Mouse (Mus musculus): ENCODE measurements around the gene Bcl7a. TPM values are rescaled to one million over a fixed set of nuclear protein-coding genes. Genes with fewer than 3 reads are reported as not detected.

Bcl7a gene
- polyA plus RNA-seq, 1 experiment: 28.9 TPM

- Histone ChIP-seq H3K4me1 (ENCODE audit: control insufficient read depth, insufficient read depth, low read length) (no peaks in the 10 kb centered on the region), H3K4me3 (replicated peaks; ENCODE audit: insufficient read depth, low read depth, low read length) (no peak overlapping the region), H3K27me3 (ENCODE audit: control insufficient read depth, insufficient read depth, low read length) (no peaks in the 10 kb centered on the region; the same call in 1 of the 2 replicates), H3K27ac (ENCODE audit: insufficient read depth, low read length) (no peak overlapping the region)
- no peak for DNase-seq
- WGBS: 27% methylated on average over 3 of the region's 3 CpGs
- no peak for TF ChIP-seq CTCF (IDR thresholded peaks at IDR 0.05; ENCODE audit: borderline replicate concordance, insufficient read depth, low read depth, low read length)
- no peak for TF ChIP-seq POLR2A (IDR thresholded peaks at IDR 0.05; ENCODE audit: borderline replicate concordance, insufficient read depth, low read length)
Measured at GRCm38 (mm10) chr5:123388452-123388851, 44.8 kb downstream of the Bcl7a start.

GRCm38 (mm10) chr5:123390536-123391441 is 47.2 kb downstream of the Bcl7a start:
- TF ChIP-seq CTCF (IDR thresholded peaks at IDR 0.05; ENCODE audit: borderline replicate concordance, insufficient read depth, low read depth, low read length) (no peak), POLR2A (IDR thresholded peaks at IDR 0.05; ENCODE audit: borderline replicate concordance, insufficient read depth, low read length) (no peak)
- WGBS: 7% methylated on average over 16 of the region's 17 CpGs
- H3K27ac ChIP-seq (ENCODE audit: insufficient read depth, low read length): no peak overlapping the region
- peak overlapping the region; percentile 58 for H3K4me3 ChIP-seq (replicated peaks; ENCODE audit: insufficient read depth, low read depth, low read length)
- no peaks in the 10 kb centered on the region; the same call in 1 of the 2 replicates for H3K27me3 ChIP-seq (ENCODE audit: control insufficient read depth, insufficient read depth, low read length)
- H3K4me1 ChIP-seq (ENCODE audit: control insufficient read depth, insufficient read depth, low read length): peaks cover 5% of the 10 kb centered on the region; the same call in 1 of the 2 replicates
- no peak for DNase-seq

- WGBS: 7% methylated on average over 5 of the region's 5 CpGs
Measured at GRCm38 (mm10) chr5:123391442-123391809, 47.8 kb downstream of the Bcl7a start.

GRCm38 (mm10) chr5:123393786-123394302 is 50.2 kb downstream of the Bcl7a start:
- 22% methylated on average over 5 of the region's 5 CpGs for WGBS
- Histone ChIP-seq H3K27me3 (ENCODE audit: control insufficient read depth, insufficient read depth, low read length) (no peaks in the 10 kb centered on the region), H3K4me1 (ENCODE audit: control insufficient read depth, insufficient read depth, low read length) (peaks cover 8% of the 10 kb centered on the region; the same call in 1 of the 2 replicates), H3K27ac (ENCODE audit: insufficient read depth, low read length) (peak overlapping the region; percentile 25; the same call in 1 of the 2 replicates), H3K4me3 (replicated peaks; ENCODE audit: insufficient read depth, low read depth, low read length) (peak overlapping the region; percentile 99)
- TF ChIP-seq CTCF (IDR thresholded peaks at IDR 0.05; ENCODE audit: borderline replicate concordance, insufficient read depth, low read depth, low read length) (no peak), POLR2A (IDR thresholded peaks at IDR 0.05; ENCODE audit: borderline replicate concordance, insufficient read depth, low read length) (no peak)
- DNase-seq: no peak

More at GRCm38 (mm10) chr5:123391442-123391809, 47.8 kb downstream of the Bcl7a start:
- Histone ChIP-seq H3K4me3 (replicated peaks; ENCODE audit: insufficient read depth, low read depth, low read length) (peak overlapping the region; percentile 58), H3K27me3 (ENCODE audit: control insufficient read depth, insufficient read depth, low read length) (no peaks in the 10 kb centered on the region), H3K4me1 (ENCODE audit: control insufficient read depth, insufficient read depth, low read length) (peaks cover 5% of the 10 kb centered on the region; the same call in 1 of the 2 replicates), H3K27ac (ENCODE audit: insufficient read depth, low read length) (no peak overlapping the region)
- TF ChIP-seq POLR2A (IDR thresholded peaks at IDR 0.05; ENCODE audit: borderline replicate concordance, insufficient read depth, low read length) (no peak), CTCF (IDR thresholded peaks at IDR 0.05; ENCODE audit: borderline replicate concordance, insufficient read depth, low read depth, low read length) (no peak)
- DNase-seq: peak; percentile 53 to 55

- H3K4me3 ChIP-seq (replicated peaks; ENCODE audit: insufficient read depth, low read depth, low read length): peak within 1 kb of the TSS; percentile 99
- peak; percentile 93 to 94 for DNase-seq
- WGBS: under 1% methylated on average over 50 of the region's 50 CpGs
- peak within 1 kb of the TSS; percentile 70 for H3K27ac ChIP-seq (ENCODE audit: insufficient read depth, low read length)
- TF ChIP-seq CTCF (IDR thresholded peaks at IDR 0.05; ENCODE audit: borderline replicate concordance, insufficient read depth, low read depth, low read length) (no peak), POLR2A (IDR thresholded peaks at IDR 0.05; ENCODE audit: borderline replicate concordance, insufficient read depth, low read length) (peak; percentile 85)
- H3K4me1 ChIP-seq (ENCODE audit: control insufficient read depth, insufficient read depth, low read length): peaks cover 8% of the 10 kb centered on the region; the same call in 1 of the 2 replicates
- no peaks in the 10 kb centered on the region for H3K27me3 ChIP-seq (ENCODE audit: control insufficient read depth, insufficient read depth, low read length)
Measured at GRCm38 (mm10) chr5:123394303-123394956, 50.8 kb downstream of the Bcl7a start, which contains the start of gene Mlxip. TSS of gene Mlxip (plus strand) at chr5:123394798.

- Histone ChIP-seq H3K27ac (ENCODE audit: insufficient read depth, low read length) (peak overlapping the region; percentile 70), H3K27me3 (ENCODE audit: control insufficient read depth, insufficient read depth, low read length) (no peaks in the 10 kb centered on the region), H3K4me3 (replicated peaks; ENCODE audit: insufficient read depth, low read depth, low read length) (peak overlapping the region; percentile 99), H3K4me1 (ENCODE audit: control insufficient read depth, insufficient read depth, low read length) (peaks cover 8% of the 10 kb centered on the region; the same call in 1 of the 2 replicates)
- under 1% methylated on average over 65 of the region's 65 CpGs for WGBS
- DNase-seq: peak in 1 of 2 experiments; percentile 46
- TF ChIP-seq CTCF (IDR thresholded peaks at IDR 0.05; ENCODE audit: borderline replicate concordance, insufficient read depth, low read depth, low read length): no peak
Measured at GRCm38 (mm10) chr5:123394957-123395881, 51.6 kb downstream of the Bcl7a start.

All from cerebellum, adult 2 months (tissue).